Mouse (Mus musculus) myocyte (in vitro differentiated cells): ENCODE data around the gene Imp3. TPM values are rescaled to one million over a fixed set of nuclear protein-coding genes. Genes with fewer than 3 reads are reported as not detected.

Experiments used
- H3K27me3 ChIP-seq: one replicate; pipeline ENCODE4 v1.6.1; 2011; ENCODE audit not compliant: control insufficient read depth, insufficient read depth, insufficient read length
- H3K36me3 ChIP-seq: one replicate; pipeline ENCODE4 v1.6.1; 2011; ENCODE audit not compliant: control insufficient read depth, insufficient read depth
- H3K4me2 ChIP-seq: one replicate; pipeline ENCODE4 v1.6.1; 2011; ENCODE audit warnings: low read depth, control low read depth
- H3K4me3 ChIP-seq: one replicate; pipeline ENCODE4 v1.5.1; 2011; ENCODE audit warnings: mild to moderate bottlenecking, control low read depth, moderate library complexity
- H3K79me2 ChIP-seq: one replicate; pipeline ENCODE4 v1.6.1; 2011; ENCODE audit not compliant: control insufficient read depth, insufficient read depth
- H3ac ChIP-seq: one replicate; pipeline ENCODE4 v1.6.1; 2011; ENCODE audit not compliant: control insufficient read depth, insufficient read length
- CEBPB ChIP-seq: IDR thresholded peaks from 2 replicates; pipeline ENCODE4 v1.6.1; 2011; ENCODE audit warnings: mild to moderate bottlenecking, moderate library complexity; ENCODE audit not compliant: poor library complexity, insufficient read depth, severe bottlenecking
- E2F4 ChIP-seq: IDR thresholded peaks from one replicate; pipeline ENCODE4 v1.6.1; 2011; ENCODE audit warnings: mild to moderate bottlenecking, control low read depth, moderate library complexity; ENCODE audit not compliant: insufficient read depth
- MAX ChIP-seq: IDR thresholded peaks from one replicate; pipeline ENCODE4 v1.6.1; 2011; ENCODE audit warnings: low read depth, mild to moderate bottlenecking, control low read depth
- MYOD1 ChIP-seq, 3 experiments: IDR thresholded peaks; one replicate each; pipeline ENCODE4 v1.6.1; 2011; ENCODE audit warnings: control low read depth in 2 of 3, low read depth in 2 of 3, mild to moderate bottlenecking in 2 of 3, moderate library complexity in 1 of 3; ENCODE audit not compliant: insufficient read length in 2 of 3, control insufficient read depth in 1 of 3
- MYOG ChIP-seq, 3 experiments: IDR thresholded peaks; one replicate each; pipeline ENCODE4 v1.6.1; 2011; ENCODE audit warnings: control low read depth in 2 of 3, low read depth in 2 of 3, mild to moderate bottlenecking in 2 of 3; ENCODE audit not compliant: insufficient read length in 2 of 3, control insufficient read depth in 1 of 3, insufficient read depth in 1 of 3
- POLR2A ChIP-seq: IDR thresholded peaks from one replicate; pipeline ENCODE4 v1.6.1; 2011; ENCODE audit warnings: low read depth, mild to moderate bottlenecking, control low read depth, moderate library complexity; ENCODE audit not compliant: insufficient read length
- POLR2AphosphoS2 ChIP-seq: IDR thresholded peaks from one replicate; pipeline ENCODE4 v1.6.1; 2011; ENCODE audit warnings: low read depth, control low read depth; ENCODE audit not compliant: insufficient read length
- REST ChIP-seq: IDR thresholded peaks from one replicate; pipeline ENCODE4 v1.6.1; 2011; ENCODE audit warnings: mild to moderate bottlenecking, control low read depth, moderate library complexity; ENCODE audit not compliant: insufficient read depth, insufficient read length
- SRF ChIP-seq: IDR thresholded peaks from one replicate; pipeline ENCODE4 v1.6.1; 2011; ENCODE audit warnings: low read depth; ENCODE audit not compliant: control insufficient read depth, insufficient read length
- TCF12 ChIP-seq: IDR thresholded peaks from one replicate; pipeline ENCODE4 v1.6.1; 2011; ENCODE audit warnings: mild to moderate bottlenecking, control low read depth; ENCODE audit not compliant: poor library complexity, insufficient read depth, severe bottlenecking
- TCF3 ChIP-seq: IDR thresholded peaks from one replicate; pipeline ENCODE4 v1.6.1; 2011; ENCODE audit warnings: low read depth, control low read depth; ENCODE audit not compliant: insufficient read length
- USF1 ChIP-seq: IDR thresholded peaks from one replicate; pipeline ENCODE4 v1.6.1; 2011; ENCODE audit warnings: low read depth, mild to moderate bottlenecking, control low read depth, moderate library complexity
- polyA plus RNA-seq: library from polyadenylated mRNA; unstranded; fragments of >200 nt; fragmentation: generic; extraction: Trizol; gene quantifications from one replicate; pipeline ENCODE4 v1.2.1, GENCODE M21; 2012; ENCODE audit warnings: missing spikeins

Imp3 gene
- polyA plus RNA-seq, 1 experiment: 142 TPM

DNA sequence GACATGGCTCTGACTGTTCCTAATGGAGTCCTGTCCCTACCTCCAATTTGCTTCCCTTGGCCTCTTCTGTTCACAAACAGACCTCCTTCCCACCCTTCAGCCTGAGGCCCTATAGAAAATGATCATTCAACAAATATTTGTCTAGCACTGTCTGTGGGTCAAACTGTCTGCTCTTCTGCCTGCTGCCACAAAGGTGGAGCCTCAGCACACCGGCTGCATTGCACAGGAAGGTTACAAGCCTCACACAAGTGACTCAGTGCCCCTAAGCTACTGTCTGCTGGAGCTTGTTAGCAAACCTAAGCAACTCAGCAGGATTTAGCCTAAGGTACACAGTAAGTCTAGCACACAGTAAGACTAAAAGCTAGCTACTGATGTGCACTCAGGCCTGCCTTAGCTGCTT is 26.3 kb upstream of the Imp3 start:
- Histone ChIP-seq H3K79me2 (no peaks in the 10 kb centered on the region), H3K36me3 (peaks cover under 1% of the 10 kb centered on the region), H3K27me3 (no peaks in the 10 kb centered on the region), H3K4me3 (no peak overlapping the region), H3K4me2 (no peak overlapping the region), H3ac (no peak overlapping the region)
- TF ChIP-seq TCF3: no peak
- TF ChIP-seq POLR2AphosphoS2: peak; percentile 62

GRCm38 (mm10) chr9:56913991-56914390 is 23.3 kb upstream of the Imp3 start:
- Histone ChIP-seq H3K27me3 (no peaks in the 10 kb centered on the region), H3K79me2 (no peaks in the 10 kb centered on the region), H3ac (no peak overlapping the region), H3K36me3 (peaks cover 18% of the 10 kb centered on the region), H3K4me3 (no peak overlapping the region), H3K4me2 (peak overlapping the region; percentile 27)
- no peak for TF ChIP-seq POLR2A

DNA sequence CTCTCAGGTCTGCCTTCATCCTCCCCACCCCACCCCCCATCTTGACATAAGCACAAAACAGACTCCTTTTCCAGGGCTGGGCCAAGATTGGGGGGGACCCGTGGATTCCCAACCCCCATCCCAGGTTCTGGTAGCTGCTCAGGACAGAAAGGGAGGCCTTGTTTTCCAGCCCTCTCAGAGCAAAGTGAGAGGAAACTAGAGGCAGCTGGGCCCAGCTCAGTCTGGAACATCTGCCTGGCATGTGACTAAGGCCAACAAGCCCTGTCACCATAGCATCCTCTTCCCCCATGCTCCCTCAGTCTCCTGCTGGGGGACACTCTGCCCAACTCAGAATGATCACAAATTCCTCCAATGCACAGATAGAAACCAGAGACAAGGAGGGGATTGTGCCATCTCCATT is 22.2 kb upstream of the Imp3 start:
- Histone ChIP-seq H3K27me3 (no peaks in the 10 kb centered on the region), H3K79me2 (no peaks in the 10 kb centered on the region), H3ac (no peak overlapping the region), H3K36me3 (peaks cover 28% of the 10 kb centered on the region), H3K4me2 (no peak overlapping the region), H3K4me3 (no peak overlapping the region)
- TF ChIP-seq REST (no peak), MYOG (IDR thresholded peaks at IDR 0.05; ENCODE audit: control insufficient read depth in 1 of 3, insufficient read depth in 1 of 3, insufficient read length in 2 of 3, low read depth in 2 of 3) (no peak), MAX (no peak), E2F4 (no peak), TCF3 (no peak), SRF (no peak), CEBPB (no peak), POLR2AphosphoS2 (no peak), POLR2A (no peak), TCF12 (no peak), MYOD1 (IDR thresholded peaks at IDR 0.05; ENCODE audit: control insufficient read depth in 1 of 3, insufficient read length in 2 of 3, low read depth in 2 of 3) (no peak), USF1 (no peak)

GRCm38 (mm10) chr9:56915695-56916410 is 21.4 kb upstream of the Imp3 start:
- Histone ChIP-seq H3K27me3 (no peaks in the 10 kb centered on the region), H3K4me2 (no peak overlapping the region), H3K4me3 (no peak overlapping the region), H3ac (no peak overlapping the region), H3K79me2 (no peaks in the 10 kb centered on the region), H3K36me3 (peaks cover 30% of the 10 kb centered on the region)
- TF ChIP-seq CEBPB: no peak
- TF ChIP-seq TCF12: no peak
- TF ChIP-seq TCF3: no peak
- TF ChIP-seq E2F4: no peak
- no peak for TF ChIP-seq POLR2AphosphoS2
- TF ChIP-seq MYOD1 (IDR thresholded peaks at IDR 0.05; ENCODE audit: control insufficient read depth in 1 of 3, insufficient read length in 2 of 3, low read depth in 2 of 3): no peak

DNA sequence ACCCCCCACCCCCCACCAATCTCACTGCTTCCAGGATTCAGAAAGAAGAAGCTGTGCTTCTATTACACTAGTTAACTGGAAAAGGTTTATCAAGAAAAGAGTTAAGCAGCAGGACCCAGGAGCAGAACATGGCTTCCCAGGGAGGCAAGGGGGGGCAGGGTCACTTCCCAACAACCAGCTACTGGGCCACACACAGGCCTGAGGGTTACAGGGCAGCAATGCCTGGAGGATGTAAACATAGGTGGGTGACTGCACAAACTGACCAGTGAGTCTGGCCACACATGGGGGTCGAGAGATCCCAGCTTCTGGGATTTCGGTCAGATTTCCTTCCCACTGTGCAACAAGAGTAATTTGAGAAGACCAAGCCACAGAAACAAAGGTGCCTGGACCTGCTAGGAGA is 20.1 kb upstream of the Imp3 start:
- H3ac ChIP-seq: no peak overlapping the region
- H3K4me3 ChIP-seq: no peak overlapping the region
- H3K36me3 ChIP-seq: peaks cover 42% of the 10 kb centered on the region
- TF ChIP-seq E2F4 (no peak), REST (no peak), MYOD1 (IDR thresholded peaks at IDR 0.05; ENCODE audit: control insufficient read depth in 1 of 3, insufficient read length in 2 of 3, low read depth in 2 of 3) (no peak), TCF3 (no peak), SRF (no peak), MAX (no peak), TCF12 (no peak), MYOG (IDR thresholded peaks at IDR 0.05; ENCODE audit: control insufficient read depth in 1 of 3, insufficient read depth in 1 of 3, insufficient read length in 2 of 3, low read depth in 2 of 3) (no peak), USF1 (no peak), POLR2A (no peak), POLR2AphosphoS2 (no peak), CEBPB (no peak)
- H3K27me3 ChIP-seq: no peaks in the 10 kb centered on the region
- peaks cover 5% of the 10 kb centered on the region for H3K79me2 ChIP-seq
- no peak overlapping the region for H3K4me2 ChIP-seq
